Mouse (Mus musculus) midbrain, embryonic 10.5 days (tissue): ENCODE measurements at regions not wholly inside any gene's neighbourhood (a gene's known extent, or its start where the extent isn't known, plus 50 kb on each side); places are given as distances from the start of the nearest gene placed in this dataset.

ENCODE experiments used
- DNase-seq: peaks from one replicate; pipeline ENCODE4 v3.0.0-alpha.2; 2017; ENCODE audit warnings: low spot score
- H3K27ac ChIP-seq: fragments of 300-500 bp; sonication (generic); replicated peaks from 2 replicates; pipeline ENCODE4 v1.5.1; 2016; ENCODE audit warnings: mild to moderate bottlenecking
- H3K27me3 ChIP-seq: fragments of 300-500 bp; sonication (generic); 2 replicates; pipeline ENCODE4 v1.6.1; 2016; ENCODE audit warnings: low read depth, mild to moderate bottlenecking; ENCODE audit not compliant: poor library complexity, severe bottlenecking
- H3K36me3 ChIP-seq: fragments of 300-500 bp; sonication (generic); 2 replicates; pipeline ENCODE4 v1.6.1; 2016; ENCODE audit warnings: mild to moderate bottlenecking, moderate library complexity
- H3K4me1 ChIP-seq: fragments of 300-500 bp; sonication (generic); 2 replicates; pipeline ENCODE4 v1.6.1; 2016
- H3K4me3 ChIP-seq: fragments of 300-500 bp; sonication (generic); 2 replicates; pipeline ENCODE4 v1.5.1; 2016; ENCODE audit warnings: mild to moderate bottlenecking, moderate library complexity
- H3K9me3 ChIP-seq: fragments of 300-500 bp; sonication (generic); replicated peaks from 2 replicates; pipeline ENCODE4 v1.6.1; 2016; ENCODE audit warnings: mild to moderate bottlenecking
- WGBS: fragments of 180-500 bp; shearing (Covaris S2); methylation state at CpG from one replicate; pipeline ENCODE4 v1.1.7; 2016; 5-methylcytosine and 5-hydroxymethylcytosine counted together

DNA sequence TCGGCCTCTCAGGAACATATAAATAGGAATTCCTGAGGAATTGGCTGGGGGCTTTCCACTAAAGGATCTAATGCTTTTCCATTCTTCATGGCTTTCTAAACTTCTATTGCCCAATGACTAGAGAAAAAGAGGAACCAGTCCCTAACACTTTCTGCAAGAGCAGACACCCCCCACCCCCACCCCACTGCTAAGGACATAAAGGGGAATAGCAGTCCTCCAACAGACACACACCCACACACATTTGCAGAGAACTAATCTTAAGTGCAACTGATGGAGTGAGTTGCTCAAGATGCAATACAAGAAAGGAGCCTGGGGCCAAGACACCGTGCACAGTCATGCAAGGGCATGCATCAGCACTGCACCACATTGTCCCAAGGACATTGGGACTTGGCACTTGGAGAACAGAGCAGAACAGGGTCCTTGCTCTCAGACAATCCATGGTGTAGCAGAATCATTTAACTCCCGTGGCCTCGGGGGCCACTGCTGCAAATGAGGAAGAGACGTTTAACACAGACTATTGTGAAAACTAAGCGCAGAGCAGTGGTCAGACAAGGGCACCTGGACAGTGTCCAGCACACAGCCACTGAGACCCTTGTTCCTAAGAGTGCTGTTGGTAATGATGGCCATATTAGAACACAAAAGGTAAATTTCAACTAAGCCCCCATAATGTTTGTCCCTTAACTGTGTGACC, 161.1 kb downstream of the Xpnpep1 start:
- DNase-seq, result no peak
- H3K4me1 ChIP-seq, result no peaks in the 10 kb centered on the region
- no peaks in the 10 kb centered on the region for H3K9me3 ChIP-seq
- H3K27ac ChIP-seq, result no peak overlapping the region
- H3K27me3 ChIP-seq, result no peaks in the 10 kb centered on the region
- H3K36me3 ChIP-seq, result no peaks in the 10 kb centered on the region
- no peak overlapping the region for H3K4me3 ChIP-seq
- 91% methylated on average over 6 of the region's 6 CpGs for WGBS

DNA sequence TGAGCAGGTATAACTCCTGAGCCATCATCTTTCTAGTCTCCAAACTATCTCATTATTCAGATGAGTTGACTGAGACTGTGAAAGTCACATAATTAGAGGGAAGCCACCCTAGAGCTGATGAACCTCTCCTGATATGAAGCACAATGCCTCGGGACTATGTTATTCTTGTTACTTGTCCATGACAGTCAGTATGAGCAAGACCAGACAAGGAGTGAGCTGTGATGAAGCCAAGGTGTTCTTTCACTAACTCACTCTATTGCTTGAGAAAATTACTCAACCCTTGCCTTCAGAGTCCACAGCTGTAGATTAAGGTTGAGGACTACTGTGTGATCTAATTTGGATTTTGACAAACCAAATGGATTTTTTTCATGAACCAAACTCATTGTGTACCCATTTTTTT, 173.4 kb downstream of the Xpnpep1 start:
- Histone ChIP-seq H3K4me3 (no peak overlapping the region), H3K36me3 (no peaks in the 10 kb centered on the region), H3K9me3 (no peaks in the 10 kb centered on the region), H3K4me1 (no peaks in the 10 kb centered on the region), H3K27ac (no peak overlapping the region), H3K27me3 (no peaks in the 10 kb centered on the region)
- 85% methylated on average over 1 of the region's 1 CpGs for WGBS
- DNase-seq, result no peak

DNA sequence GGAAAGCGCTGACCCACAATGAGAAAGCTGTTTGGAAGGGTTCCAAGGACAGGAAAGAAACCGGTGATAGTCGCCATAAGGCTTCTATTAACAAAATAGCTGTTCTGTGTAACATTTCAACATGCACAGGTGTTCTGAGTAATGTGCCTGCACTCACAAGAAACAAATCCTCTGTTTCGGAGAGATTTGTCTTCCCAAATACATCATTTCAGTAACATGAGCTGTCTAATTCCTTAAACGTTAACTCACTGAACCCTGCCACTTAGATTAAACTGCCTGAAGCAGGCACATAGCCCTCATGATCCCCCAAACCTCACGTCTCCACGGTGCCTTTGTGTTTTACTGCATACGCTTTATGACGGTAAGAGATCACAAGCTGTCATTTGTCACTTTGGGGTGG, 178.4 kb downstream of the Xpnpep1 start:
- 85% methylated on average over 9 of the region's 9 CpGs for WGBS
- Histone ChIP-seq H3K36me3 (no peaks in the 10 kb centered on the region), H3K9me3 (no peaks in the 10 kb centered on the region), H3K27ac (no peak overlapping the region), H3K27me3 (no peaks in the 10 kb centered on the region), H3K4me3 (no peak overlapping the region), H3K4me1 (no peaks in the 10 kb centered on the region)
- no peak for DNase-seq

DNA sequence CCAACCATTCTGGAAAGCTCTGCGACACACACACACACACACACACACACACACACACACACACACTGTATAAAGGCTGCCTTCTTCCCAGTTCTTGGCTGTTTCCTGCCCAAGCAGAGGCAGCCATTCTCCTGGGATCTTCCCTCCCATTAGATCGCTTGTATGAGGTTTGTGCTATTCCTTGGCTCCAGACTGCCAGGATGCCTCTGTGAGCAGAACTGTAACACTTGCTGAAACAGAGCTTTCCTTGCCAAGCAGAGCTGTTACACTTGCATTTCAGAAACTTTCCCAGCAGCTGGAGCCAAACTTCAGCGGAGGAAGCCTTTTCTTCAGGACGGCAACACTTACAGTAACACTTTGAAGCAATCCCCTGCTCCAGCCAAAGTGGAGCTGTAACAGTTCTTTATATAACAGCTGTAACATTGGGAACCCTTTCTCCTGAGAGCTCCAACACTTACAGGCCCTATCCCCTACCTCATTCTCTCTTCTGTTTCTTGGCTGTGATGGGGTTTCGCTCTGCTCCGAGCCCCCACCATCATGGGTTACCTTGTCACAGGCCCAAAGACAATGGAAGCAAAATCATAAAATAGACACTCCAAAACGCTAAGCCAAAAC, 185.8 kb downstream of the Xpnpep1 start:
- Histone ChIP-seq H3K27me3 (no peaks in the 10 kb centered on the region), H3K27ac (no peak overlapping the region), H3K4me1 (no peaks in the 10 kb centered on the region), H3K4me3 (no peak overlapping the region), H3K9me3 (no peaks in the 10 kb centered on the region), H3K36me3 (no peaks in the 10 kb centered on the region)
- no peak for DNase-seq
- 89% methylated on average over 7 of the region's 7 CpGs for WGBS

DNA sequence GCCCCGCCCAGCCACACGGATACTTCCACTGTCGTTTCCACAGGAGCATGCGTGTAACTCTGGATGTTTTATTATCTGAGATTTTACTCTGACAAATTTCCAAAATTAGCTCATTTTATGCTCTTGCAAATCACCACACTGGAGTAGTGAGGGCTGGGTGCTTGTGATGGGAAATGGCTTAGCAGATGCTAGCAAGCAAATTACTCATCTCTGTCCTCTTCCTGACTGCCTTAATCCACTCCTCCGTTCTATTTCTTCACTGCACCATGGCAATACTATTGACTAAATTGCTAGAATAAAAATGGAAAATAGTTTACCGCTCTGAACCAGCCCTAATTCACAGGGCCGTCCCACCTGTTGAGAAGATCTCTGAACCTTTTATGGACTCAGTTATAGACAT, 223.8 kb downstream of the Xpnpep1 start:
- 93% methylated on average over 7 of the region's 7 CpGs for WGBS
- no peak for DNase-seq
- Histone ChIP-seq H3K4me3 (no peak overlapping the region), H3K36me3 (no peaks in the 10 kb centered on the region), H3K27me3 (no peaks in the 10 kb centered on the region), H3K27ac (no peak overlapping the region), H3K9me3 (peaks cover 11% of the 10 kb centered on the region), H3K4me1 (no peaks in the 10 kb centered on the region)

DNA sequence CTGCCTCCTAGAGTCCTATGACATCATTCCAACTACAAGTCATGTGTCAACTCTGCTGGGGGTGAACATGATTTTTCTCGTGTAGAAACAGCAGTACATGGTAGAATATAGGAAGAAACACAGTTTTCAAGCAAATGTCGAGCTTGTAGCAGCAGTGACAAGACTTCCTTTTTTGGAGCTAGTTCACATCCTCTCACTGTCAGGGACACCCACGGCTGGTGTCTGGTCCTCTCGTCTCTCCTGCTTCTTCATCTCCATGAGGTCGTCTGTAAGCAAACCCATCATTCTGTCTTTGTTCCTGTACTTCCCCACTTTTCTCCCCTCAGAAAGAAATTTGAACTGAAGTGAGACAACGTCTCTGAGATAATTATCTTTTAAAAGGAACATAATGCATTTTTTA, 228.0 kb downstream of the Xpnpep1 start:
- Histone ChIP-seq H3K4me3 (no peak overlapping the region), H3K4me1 (no peaks in the 10 kb centered on the region), H3K27me3 (no peaks in the 10 kb centered on the region), H3K27ac (no peak overlapping the region), H3K9me3 (no peaks in the 10 kb centered on the region), H3K36me3 (no peaks in the 10 kb centered on the region)
- no peak for DNase-seq
- WGBS, result 87% methylated on average over 6 of the region's 6 CpGs

DNA sequence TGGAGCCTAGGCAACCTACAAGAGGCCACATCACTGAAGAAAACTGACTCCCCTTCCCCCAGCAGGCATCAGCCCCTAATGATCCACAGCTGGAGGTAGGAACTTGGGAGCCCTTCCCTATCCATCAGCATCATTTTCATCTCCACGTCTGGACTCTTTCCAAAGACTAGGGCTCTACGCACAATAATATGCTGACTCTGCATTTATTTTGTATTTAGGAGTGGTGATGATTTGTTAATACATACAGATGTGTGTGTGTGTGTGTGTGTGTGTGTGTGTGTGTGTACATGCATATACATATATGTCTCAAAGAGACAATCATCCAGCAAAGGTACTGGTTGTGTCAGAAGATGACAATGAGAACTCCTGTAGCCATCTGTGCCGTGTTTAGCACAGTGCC, 251.2 kb downstream of the Xpnpep1 start:
- Histone ChIP-seq H3K9me3 (no peaks in the 10 kb centered on the region), H3K27me3 (no peaks in the 10 kb centered on the region), H3K4me3 (no peak overlapping the region), H3K27ac (no peak overlapping the region), H3K4me1 (no peaks in the 10 kb centered on the region), H3K36me3 (no peaks in the 10 kb centered on the region)
- no peak for DNase-seq
- 91% methylated on average over 3 of the region's 3 CpGs for WGBS

DNA sequence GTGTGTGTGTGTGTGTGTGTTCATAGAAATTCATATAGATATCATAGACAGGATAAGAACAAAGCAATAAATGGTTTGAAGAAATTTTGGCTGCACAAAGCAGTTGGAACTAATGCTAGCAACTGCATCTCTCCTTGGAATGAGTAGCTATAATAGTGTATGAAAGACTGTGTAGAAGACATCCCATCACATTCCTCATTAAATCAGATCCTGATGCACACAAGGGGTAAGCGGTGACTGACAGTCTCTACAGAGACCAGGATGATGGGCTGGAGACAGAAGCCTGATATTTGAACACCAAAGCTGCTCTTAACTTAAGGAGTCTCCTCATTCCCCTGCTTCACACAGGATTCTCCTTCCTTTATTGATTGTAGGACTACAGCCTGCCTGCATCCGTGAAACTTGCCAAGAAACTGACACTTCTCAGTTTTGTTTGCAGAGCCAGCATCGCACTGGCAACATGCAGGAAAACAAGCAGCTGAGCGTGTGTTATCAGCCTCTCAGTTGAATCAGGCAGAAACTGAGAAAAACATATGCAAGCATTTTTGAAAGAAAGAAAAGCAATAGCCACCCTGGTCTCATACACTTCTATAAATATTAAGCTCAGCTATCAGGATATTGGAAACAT, 271.1 kb downstream of the Xpnpep1 start:
- Histone ChIP-seq H3K9me3 (no peaks in the 10 kb centered on the region; the same call in 1 of the 2 replicates), H3K36me3 (no peaks in the 10 kb centered on the region), H3K4me3 (no peak overlapping the region), H3K27me3 (no peaks in the 10 kb centered on the region), H3K4me1 (no peaks in the 10 kb centered on the region), H3K27ac (no peak overlapping the region)
- WGBS, result 82% methylated on average over 4 of the region's 4 CpGs
- DNase-seq, result no peak

DNA sequence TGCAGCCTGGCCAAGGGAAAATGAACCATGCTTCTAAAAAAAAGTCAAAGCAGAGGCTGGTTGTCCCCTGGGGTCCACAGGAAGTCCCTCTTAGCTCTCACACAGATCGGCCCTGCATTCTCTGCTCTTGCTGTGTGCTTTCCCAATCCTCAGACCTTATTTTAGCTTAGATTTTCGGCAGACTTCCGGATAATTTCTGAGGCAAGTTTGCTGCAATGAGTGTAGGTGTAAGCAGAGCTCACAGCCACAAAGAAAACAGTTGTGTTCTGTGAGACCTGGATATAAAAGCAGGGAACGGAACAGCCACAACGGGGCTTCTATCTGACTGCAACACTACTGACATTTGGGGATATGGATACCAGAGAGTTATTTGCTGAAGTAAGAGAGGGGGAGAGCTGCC, 271.9 kb downstream of the Xpnpep1 start:
- Histone ChIP-seq H3K4me3 (no peak overlapping the region), H3K4me1 (no peaks in the 10 kb centered on the region), H3K36me3 (no peaks in the 10 kb centered on the region), H3K27ac (no peak overlapping the region), H3K27me3 (no peaks in the 10 kb centered on the region), H3K9me3 (no peaks in the 10 kb centered on the region; the same call in 1 of the 2 replicates)
- 85% methylated on average over 5 of the region's 5 CpGs for WGBS
- no peak for DNase-seq

DNA sequence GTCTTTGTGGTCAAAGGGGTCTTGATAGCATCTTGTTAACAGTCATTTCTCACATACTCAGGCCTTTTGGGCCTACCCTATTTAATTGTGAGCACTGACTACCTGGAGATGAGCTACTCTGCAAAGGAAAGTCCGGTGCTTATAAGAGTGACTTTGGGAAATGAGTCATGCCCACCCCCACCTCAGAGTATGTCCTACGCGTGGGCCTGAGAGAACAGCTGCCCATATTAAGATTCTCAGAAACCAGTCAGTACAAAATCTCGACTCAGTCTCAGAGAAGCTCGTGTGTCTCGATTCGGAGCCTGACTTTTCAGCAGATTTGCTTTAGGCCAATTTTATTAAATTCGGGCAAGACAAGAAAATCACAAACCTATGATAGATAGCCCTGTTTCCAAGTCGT, 301.1 kb downstream of the Xpnpep1 start:
- Histone ChIP-seq H3K4me3 (no peak overlapping the region), H3K9me3 (no peaks in the 10 kb centered on the region), H3K4me1 (no peaks in the 10 kb centered on the region), H3K27ac (no peak overlapping the region), H3K27me3 (no peaks in the 10 kb centered on the region), H3K36me3 (no peaks in the 10 kb centered on the region)
- WGBS, result 90% methylated on average over 9 of the region's 9 CpGs
- DNase-seq, result no peak

DNA sequence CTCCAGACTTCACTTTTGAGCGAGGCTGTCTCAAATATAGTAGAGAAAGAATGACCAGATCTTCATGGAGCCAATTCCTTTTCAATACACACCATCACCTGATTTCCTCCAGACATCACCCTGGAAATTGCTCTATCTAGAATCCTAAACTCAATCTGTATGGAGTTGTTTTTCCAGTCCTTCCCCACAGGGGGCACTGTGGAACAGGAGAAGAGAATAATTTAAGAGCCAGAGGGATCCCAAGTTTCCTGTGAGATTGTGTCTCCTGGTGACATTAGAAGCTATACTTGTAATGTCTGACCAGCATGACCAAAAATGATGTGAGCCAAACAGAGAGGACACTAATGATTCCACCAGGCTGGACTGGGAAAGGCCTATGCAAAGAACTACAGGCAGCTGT, 318.2 kb downstream of the Xpnpep1 start:
- no peak for DNase-seq
- Histone ChIP-seq H3K27ac (no peak overlapping the region), H3K9me3 (no peaks in the 10 kb centered on the region), H3K36me3 (no peaks in the 10 kb centered on the region), H3K27me3 (no peaks in the 10 kb centered on the region), H3K4me3 (no peak overlapping the region), H3K4me1 (no peaks in the 10 kb centered on the region)
- WGBS, result 21% methylated on average over 1 of the region's 1 CpGs

DNA sequence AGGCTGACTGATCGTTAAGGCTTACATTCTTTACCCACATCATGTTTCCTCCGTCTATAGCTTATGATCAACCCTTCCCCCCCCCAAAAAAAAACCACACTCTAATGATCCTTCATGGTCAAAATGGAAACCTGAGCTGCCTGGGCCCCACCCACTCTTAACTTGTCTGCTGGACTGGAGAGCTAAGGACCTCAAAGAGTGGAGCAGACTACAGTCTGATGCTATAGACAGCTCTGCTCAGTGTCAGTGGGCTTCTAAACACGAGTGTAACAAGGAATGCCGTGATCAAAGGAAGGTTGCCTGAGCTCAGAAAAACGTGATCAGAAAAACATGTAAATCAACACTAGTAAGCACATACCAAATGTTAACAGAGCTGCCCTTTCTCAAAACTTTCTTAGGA, 324.7 kb downstream of the Xpnpep1 start:
- no peaks in the 10 kb centered on the region for H3K9me3 ChIP-seq
- 82% methylated on average over 5 of the region's 5 CpGs for WGBS
- H3K27me3 ChIP-seq, result no peaks in the 10 kb centered on the region
- no peaks in the 10 kb centered on the region for H3K4me1 ChIP-seq
- no peaks in the 10 kb centered on the region for H3K36me3 ChIP-seq
- DNase-seq, result no peak
- H3K27ac ChIP-seq, result no peak overlapping the region
- H3K4me3 ChIP-seq, result no peak overlapping the region

DNA sequence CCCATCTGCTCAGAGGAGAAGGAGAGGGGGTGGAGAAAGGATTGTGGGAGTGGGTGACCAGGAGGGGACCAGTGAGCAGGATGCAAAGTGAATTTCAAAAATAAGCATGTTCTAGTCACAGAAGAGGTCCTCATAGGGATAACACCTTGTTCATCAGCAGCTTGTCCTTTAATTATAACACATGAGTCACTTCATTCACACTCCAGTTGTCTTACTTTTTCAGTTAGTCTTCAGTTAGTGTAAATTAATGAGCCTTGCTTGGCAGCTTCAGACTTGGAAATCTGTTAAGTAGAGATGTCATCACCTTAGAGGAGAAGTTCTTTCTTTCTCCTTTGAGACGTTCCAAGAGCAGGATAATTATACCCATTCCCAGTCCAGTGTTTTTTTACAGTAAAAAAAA, 332.3 kb downstream of the Xpnpep1 start:
- Histone ChIP-seq H3K9me3 (no peaks in the 10 kb centered on the region), H3K4me3 (no peak overlapping the region), H3K27ac (no peak overlapping the region), H3K27me3 (no peaks in the 10 kb centered on the region), H3K4me1 (no peaks in the 10 kb centered on the region), H3K36me3 (no peaks in the 10 kb centered on the region)
- 94% methylated on average over 1 of the region's 1 CpGs for WGBS
- no peak for DNase-seq
